ENCODE assay signal across 11 mouse cellular contexts in genomic region chr12:91732729-91733448, GRCm38 (mm10). TPM values are rescaled to one million over a fixed set of nuclear protein-coding genes. Genes with fewer than 3 reads are reported as not detected.
DNase-seq lines count a peak whose midpoint lies in the region; ATAC-seq lines count a peak whose summit lies in the region.
"Had no signal": no experiment of that assay in that cellular context is flagged by ENCODE, and none has a peak within 500 bp of the region (broad histone marks: within the 10 kb centered on the region; RNA-seq: fewer than 3 reads in every experiment).

No protein-coding gene starts in this region.

- ATAC-seq in forebrain, embryonic 11.5 days (replicated peaks; ENCODE audit: low FRiP score), result peak; percentile 77
- ATAC-seq in hindbrain, embryonic 16.5 days, result peak; percentile 94
- no peak for ATAC-seq in megakaryocyte, adult 5-6 weeks (ENCODE audit: poor library complexity, severe bottlenecking)

- no peak overlapping the region for H3K4me2 ChIP-seq in forebrain, embryonic 11.5 days (ENCODE audit: low read depth, low read length, severe bottlenecking)
- no peak overlapping the region for H3K4me2 ChIP-seq in hindbrain, embryonic 16.5 days (ENCODE audit: low read length)
- H3K4me2 ChIP-seq: liver, embryonic 13.5 days had no signal

- peak overlapping the region; percentile 43; the same call in 1 of the 2 replicates for H3K27ac ChIP-seq in forebrain, embryonic 11.5 days (ENCODE audit: low read depth, low read length)
- no peak overlapping the region; the same call in 1 of the 2 replicates for H3K27ac ChIP-seq in forebrain, embryonic 10.5 days
- no peak overlapping the region; the same call in 1 of the 2 replicates for H3K27ac ChIP-seq in hindbrain, embryonic 16.5 days (ENCODE audit: low read depth, low read length)
- H3K27ac ChIP-seq: liver, embryonic 13.5 days had no signal

- H3K9ac ChIP-seq in forebrain, embryonic 11.5 days (ENCODE audit: low read length), result no peak overlapping the region
- H3K9ac ChIP-seq in hindbrain, embryonic 16.5 days (ENCODE audit: low read depth, low read length), result no peak overlapping the region
- H3K9ac ChIP-seq: liver, embryonic 13.5 days had no signal

- H3K36me3 ChIP-seq in forebrain, embryonic 11.5 days (ENCODE audit: control insufficient read depth, insufficient read depth, low read length), result no peaks in the 10 kb centered on the region
- H3K36me3 ChIP-seq in forebrain, embryonic 10.5 days (replicated peaks), result peaks cover 43% of the 10 kb centered on the region
- no peaks in the 10 kb centered on the region for H3K36me3 ChIP-seq in hindbrain, embryonic 16.5 days (ENCODE audit: control insufficient read depth, insufficient read depth, low read length)

- no peaks in the 10 kb centered on the region for H3K27me3 ChIP-seq in forebrain, embryonic 11.5 days (ENCODE audit: control insufficient read depth, insufficient read depth, low read length)
- no peaks in the 10 kb centered on the region for H3K27me3 ChIP-seq in forebrain, embryonic 10.5 days (ENCODE audit: poor library complexity, severe bottlenecking)
- no peaks in the 10 kb centered on the region for H3K27me3 ChIP-seq in hindbrain, embryonic 16.5 days (replicated peaks; ENCODE audit: control insufficient read depth, insufficient read depth, low read length)
- H3K27me3 ChIP-seq: liver, embryonic 13.5 days had no signal

- no peak overlapping the region for H3K4me3 ChIP-seq in forebrain, embryonic 11.5 days (ENCODE audit: low read depth, low read length)
- no peak overlapping the region for H3K4me3 ChIP-seq in forebrain, embryonic 10.5 days
- H3K4me3 ChIP-seq in hindbrain, embryonic 16.5 days (ENCODE audit: low read length), result no peak overlapping the region
- H3K4me3 ChIP-seq: liver, embryonic 13.5 days had no signal

- H3K4me1 ChIP-seq in forebrain, embryonic 11.5 days (replicated peaks; ENCODE audit: control insufficient read depth, insufficient read depth, low read length), result peaks cover 2% of the 10 kb centered on the region; the same call in 1 of the 2 replicates
- peaks cover 19% of the 10 kb centered on the region for H3K4me1 ChIP-seq in forebrain, embryonic 10.5 days
- no peaks in the 10 kb centered on the region for H3K4me1 ChIP-seq in hindbrain, embryonic 16.5 days (ENCODE audit: control insufficient read depth, insufficient read depth, low read depth, low read length)

- WGBS in forebrain, embryonic 11.5 days, result 58% methylated on average over 6 of the region's 6 CpGs
- WGBS in forebrain, embryonic 10.5 days, result 73% methylated on average over 6 of the region's 6 CpGs
- 64% methylated on average over 6 of the region's 6 CpGs for WGBS in hindbrain, embryonic 16.5 days

- H3K9me3 ChIP-seq in forebrain, embryonic 11.5 days (ENCODE audit: control insufficient read depth, low read length), result no peaks in the 10 kb centered on the region
- no peaks in the 10 kb centered on the region for H3K9me3 ChIP-seq in forebrain, embryonic 10.5 days
- no peaks in the 10 kb centered on the region for H3K9me3 ChIP-seq in hindbrain, embryonic 16.5 days (ENCODE audit: control insufficient read depth, low read length)
- H3K9me3 ChIP-seq: liver, embryonic 13.5 days had no signal

- DNase-seq in forebrain, embryonic 11.5 days (ENCODE audit: low spot score), result no peak
- no peak for DNase-seq in forebrain, embryonic 10.5 days (ENCODE audit: extremely low spot score, low spot score)
- peak; percentile 43 to 60 for DNase-seq in layer of hippocampus, adult 8-10 months (ENCODE audit: low spot score in 2 of 2)
- no peak for DNase-seq in layer of hippocampus, adult 9-10 months (ENCODE audit: low spot score)
- DNase-seq in Muller cell, postnatal 12 days (ENCODE audit: inconsistent ontology term), result peak; percentile 80
- no peak for DNase-seq in spleen, adult 12 weeks (ENCODE audit: low spot score)
- DNase-seq: cerebellum, postnatal 25 days; kidney, postnatal 4 days; liver, embryonic 13.5 days had no signal

RNA-seq across cellular contexts. Expression of gene Ston2, which starts 55.3 kb away (rescaled TPM):
- 13.7 and 16.5 TPM in 2 replicates for polyA plus RNA-seq in forebrain, embryonic 11.5 days (2014; fragmentation: Nextera tagmentation; extraction: Ambion mirVana)
- polyA plus RNA-seq in forebrain, embryonic 10.5 days (2016; fragmentation: Nextera tagmentation; extraction: Ambion mirVana), result 11.4 and 11.5 TPM in 2 replicates
- 10 to 100 TPM; 30.8 to 32.6 (median 32.0) TPM for total RNA-seq in layer of hippocampus, adult 8-10 months (2022)
- 7.1 and 8.0 TPM in 2 replicates for polyA plus RNA-seq in hindbrain, embryonic 16.5 days (2015; fragmentation: Nextera tagmentation; extraction: Ambion mirVana)
- 3.9 and 6.2 TPM in 2 replicates for total RNA-seq in megakaryocyte, adult 5-6 weeks (2015)
- 2.5 and 4.6 TPM in 2 replicates for total RNA-seq in megakaryocyte, adult 5-6 weeks (2017)

Comparison
In these comparisons a context has a peak if more than half of its experiments do, and no peak if none do; other contexts are left out.
1. DNase-seq: peak in layer of hippocampus, adult 8-10 months (2 of 2) and Muller cell, postnatal 12 days (single experiment); none in forebrain, embryonic 11.5 days (single experiment), forebrain, embryonic 10.5 days (single experiment), layer of hippocampus, adult 9-10 months (single experiment) and spleen, adult 12 weeks (single experiment).